Mouse (Mus musculus): ENCODE measurements around the gene Tmem120b. TPM values are rescaled to one million over a fixed set of nuclear protein-coding genes. Genes with fewer than 3 reads are reported as not detected.

The Tmem120b gene
- polyA plus RNA-seq (2016; fragmentation: Nextera tagmentation; extraction: Ambion mirVana) = 10.3 and 10.4 TPM in 2 replicates

DNA sequence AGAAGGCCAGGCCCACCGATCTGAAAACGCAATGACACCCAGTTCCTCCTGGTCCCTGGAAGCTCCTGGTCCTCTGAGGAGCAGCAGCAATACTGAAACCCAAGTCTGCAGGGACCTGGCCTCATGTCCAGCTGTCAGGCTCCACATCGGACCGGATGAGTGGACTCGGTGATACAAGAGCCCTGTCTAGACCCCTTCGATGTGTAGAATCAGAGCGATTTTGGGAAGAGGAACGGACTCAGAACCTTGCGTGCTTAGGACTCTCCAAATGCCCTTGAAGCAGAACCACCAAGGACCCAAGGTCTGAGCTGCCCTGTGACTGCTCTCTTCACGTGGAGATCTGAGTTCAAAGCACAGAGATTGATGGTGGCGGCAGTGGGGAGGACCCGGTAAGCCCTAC lies at the start of gene Tmem120b:
Gene Tmem120b (plus strand): TSS at position 301 of the 400 bp plus-strand sequence.
- WGBS = 88% methylated on average over 12 of the region's 12 CpGs
- Histone ChIP-seq H3K36me3 (no peaks in the 10 kb centered on the region), H3K4me3 (no peak within 1 kb of the TSS), H3K4me1 (no peaks in the 10 kb centered on the region), H3K27ac (replicated peaks) (no peak within 1 kb of the TSS), H3K27me3 (ENCODE audit: low read depth, poor library complexity, severe bottlenecking) (no peaks in the 10 kb centered on the region), H3K9me3 (replicated peaks) (no peaks in the 10 kb centered on the region)
- DNase-seq (ENCODE audit: low spot score) = no peak

DNA sequence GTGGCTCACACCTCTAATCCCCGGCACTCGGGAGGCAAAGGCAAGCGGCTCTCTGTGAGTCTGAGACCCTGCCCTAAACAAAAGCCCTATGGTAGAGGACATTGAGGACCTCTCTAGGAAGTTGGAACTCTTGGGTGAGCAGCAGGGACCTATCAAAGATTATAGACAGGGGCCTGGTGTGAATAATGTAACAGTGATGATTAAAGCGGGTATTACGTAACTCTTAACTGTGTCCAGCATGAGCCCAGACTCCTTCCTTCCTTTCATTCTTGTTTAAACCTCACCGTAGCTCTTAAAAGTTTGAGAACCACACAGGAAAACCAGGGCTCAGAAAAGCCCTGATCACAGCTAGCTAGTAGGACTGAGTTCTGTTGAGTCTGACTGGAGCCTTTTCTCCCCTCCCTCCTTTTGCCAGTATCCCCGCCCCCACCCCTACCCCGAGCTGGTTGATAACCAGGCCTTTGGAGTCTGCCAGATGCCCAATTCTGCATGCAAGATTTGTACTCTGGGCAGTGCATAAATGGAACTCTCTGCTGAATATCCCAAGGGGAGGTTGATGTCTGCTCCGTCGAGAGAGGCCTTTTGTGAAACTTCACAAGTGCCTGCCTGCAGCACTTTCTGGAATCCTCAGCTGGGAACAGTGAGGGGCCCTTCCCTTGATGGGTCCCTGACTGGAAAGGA lies 48.7 kb upstream of the Tmem120b start:
- H3K4me1 ChIP-seq = peaks cover 45% of the 10 kb centered on the region
- peaks cover 9% of the 10 kb centered on the region for H3K27me3 ChIP-seq (ENCODE audit: low read depth, poor library complexity, severe bottlenecking)
- peaks cover 8% of the 10 kb centered on the region; the same call in 1 of the 2 replicates for H3K36me3 ChIP-seq
- 64% methylated on average over 10 of the region's 10 CpGs for WGBS
- no peak for DNase-seq (ENCODE audit: low spot score)
- H3K27ac ChIP-seq (replicated peaks) = peak overlapping the region; percentile 63
- 0 out of 2 replicates have a peak overlapping the region, but pooled peaks have one; percentile 2 for H3K4me3 ChIP-seq
- H3K9me3 ChIP-seq (replicated peaks) = no peaks in the 10 kb centered on the region

DNA sequence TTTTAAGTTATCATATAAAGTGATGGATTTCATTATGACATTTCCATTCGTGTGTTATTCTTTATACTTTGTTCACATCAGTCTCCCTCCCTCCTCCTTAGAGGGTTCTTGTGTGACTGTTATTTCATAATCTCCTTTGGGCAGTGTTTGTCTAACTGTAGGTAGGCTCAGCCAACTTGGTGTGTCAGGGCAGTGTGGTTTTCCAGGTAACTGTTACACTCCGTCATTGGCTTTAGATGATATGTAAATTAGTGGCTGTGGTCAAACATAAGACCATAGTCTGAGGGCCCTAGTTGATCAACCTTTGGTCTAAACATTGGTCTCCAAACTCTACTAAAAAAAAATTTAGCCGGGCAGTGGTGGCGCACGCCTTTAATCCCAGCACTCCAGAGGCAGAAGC lies 47.8 kb upstream of the Tmem120b start:
- no peaks in the 10 kb centered on the region for H3K9me3 ChIP-seq (replicated peaks)
- H3K4me1 ChIP-seq = peaks cover 41% of the 10 kb centered on the region
- no peak for DNase-seq (ENCODE audit: low spot score)
- H3K27ac ChIP-seq (replicated peaks) = no peak overlapping the region
- peaks cover 9% of the 10 kb centered on the region for H3K27me3 ChIP-seq (ENCODE audit: low read depth, poor library complexity, severe bottlenecking)
- 95% methylated on average over 5 of the region's 5 CpGs for WGBS
- no peak overlapping the region for H3K4me3 ChIP-seq
- H3K36me3 ChIP-seq = peaks cover 8% of the 10 kb centered on the region; the same call in 1 of the 2 replicates

DNA sequence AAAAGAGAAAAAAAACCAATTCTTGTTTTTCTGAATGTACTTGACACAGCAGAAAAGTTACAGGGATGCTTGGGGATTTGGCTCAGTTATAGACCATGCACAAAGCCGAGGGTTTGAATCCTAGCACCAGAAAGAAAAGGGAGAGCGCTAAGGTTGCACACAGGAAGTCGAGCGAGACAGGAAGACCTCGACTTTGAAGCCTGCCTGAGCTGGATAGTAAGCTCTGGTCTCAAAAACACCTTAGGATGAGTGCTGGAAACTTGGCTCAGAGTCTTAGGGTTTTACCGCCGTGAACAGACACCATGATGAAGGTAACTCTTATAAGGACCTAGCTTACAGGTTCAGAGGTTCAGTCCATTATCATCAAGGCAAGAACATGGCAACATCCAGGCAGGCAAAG lies 46.8 kb upstream of the Tmem120b start:
- WGBS = 91% methylated on average over 7 of the region's 7 CpGs
- Histone ChIP-seq H3K4me3 (no peak overlapping the region), H3K9me3 (replicated peaks) (no peaks in the 10 kb centered on the region), H3K4me1 (peaks cover 30% of the 10 kb centered on the region), H3K27ac (replicated peaks) (no peak overlapping the region), H3K36me3 (peaks cover 8% of the 10 kb centered on the region; the same call in 1 of the 2 replicates), H3K27me3 (ENCODE audit: low read depth, poor library complexity, severe bottlenecking) (peaks cover 2% of the 10 kb centered on the region)
- DNase-seq (ENCODE audit: low spot score) = no peak

DNA sequence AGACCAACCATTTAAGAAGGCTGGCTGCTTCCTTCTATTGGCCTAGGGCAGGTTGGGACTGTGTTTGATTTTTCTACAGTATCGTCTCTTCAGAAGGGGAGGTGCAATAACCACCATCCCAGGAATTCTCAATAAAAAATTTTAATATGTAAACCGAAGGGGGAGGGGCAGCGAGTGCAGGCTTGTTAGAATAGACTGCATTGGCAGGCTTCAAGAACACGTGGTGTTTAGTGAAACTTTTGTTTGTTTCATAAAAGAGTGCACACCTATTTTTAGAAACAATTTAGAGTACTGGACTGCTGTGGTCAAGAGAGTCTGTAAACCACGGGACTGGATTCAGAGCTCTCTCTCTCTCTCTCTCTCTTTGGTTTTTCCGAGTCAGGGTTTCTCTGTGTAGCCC lies 45.2 kb upstream of the Tmem120b start:
- Histone ChIP-seq H3K27ac (replicated peaks) (no peak overlapping the region), H3K36me3 (peaks cover under 1% of the 10 kb centered on the region; the same call in 1 of the 2 replicates), H3K4me1 (peaks cover 19% of the 10 kb centered on the region), H3K27me3 (ENCODE audit: low read depth, poor library complexity, severe bottlenecking) (no peaks in the 10 kb centered on the region), H3K4me3 (no peak overlapping the region), H3K9me3 (replicated peaks) (no peaks in the 10 kb centered on the region)
- WGBS = 91% methylated on average over 6 of the region's 6 CpGs
- DNase-seq (ENCODE audit: low spot score) = no peak

DNA sequence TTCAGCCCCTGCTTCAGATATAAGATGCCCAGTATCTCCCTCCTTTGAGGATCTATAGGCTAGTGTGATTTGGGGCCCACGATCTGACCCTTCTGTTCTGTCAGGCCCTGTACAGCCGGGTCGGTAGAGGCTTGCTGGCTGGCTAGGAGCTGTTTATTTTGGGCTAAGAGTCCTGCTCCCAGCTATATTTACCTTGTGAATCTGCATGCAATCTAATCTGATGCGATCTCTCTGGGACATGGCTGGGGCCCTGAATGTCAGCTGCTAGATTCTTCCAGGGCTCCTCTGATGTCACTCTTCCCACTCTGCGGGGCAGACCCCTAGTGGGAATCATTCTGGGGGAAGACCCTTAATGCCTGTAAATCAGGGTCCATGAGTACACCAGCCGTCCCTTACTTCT lies 43.9 kb upstream of the Tmem120b start:
- no peaks in the 10 kb centered on the region for H3K27me3 ChIP-seq (ENCODE audit: low read depth, poor library complexity, severe bottlenecking)
- no peak overlapping the region for H3K4me3 ChIP-seq
- no peaks in the 10 kb centered on the region for H3K9me3 ChIP-seq (replicated peaks)
- 87% methylated on average over 6 of the region's 6 CpGs for WGBS
- H3K4me1 ChIP-seq = peaks cover 6% of the 10 kb centered on the region
- DNase-seq (ENCODE audit: low spot score) = no peak
- H3K27ac ChIP-seq (replicated peaks) = no peak overlapping the region
- H3K36me3 ChIP-seq = peaks cover 6% of the 10 kb centered on the region

DNA sequence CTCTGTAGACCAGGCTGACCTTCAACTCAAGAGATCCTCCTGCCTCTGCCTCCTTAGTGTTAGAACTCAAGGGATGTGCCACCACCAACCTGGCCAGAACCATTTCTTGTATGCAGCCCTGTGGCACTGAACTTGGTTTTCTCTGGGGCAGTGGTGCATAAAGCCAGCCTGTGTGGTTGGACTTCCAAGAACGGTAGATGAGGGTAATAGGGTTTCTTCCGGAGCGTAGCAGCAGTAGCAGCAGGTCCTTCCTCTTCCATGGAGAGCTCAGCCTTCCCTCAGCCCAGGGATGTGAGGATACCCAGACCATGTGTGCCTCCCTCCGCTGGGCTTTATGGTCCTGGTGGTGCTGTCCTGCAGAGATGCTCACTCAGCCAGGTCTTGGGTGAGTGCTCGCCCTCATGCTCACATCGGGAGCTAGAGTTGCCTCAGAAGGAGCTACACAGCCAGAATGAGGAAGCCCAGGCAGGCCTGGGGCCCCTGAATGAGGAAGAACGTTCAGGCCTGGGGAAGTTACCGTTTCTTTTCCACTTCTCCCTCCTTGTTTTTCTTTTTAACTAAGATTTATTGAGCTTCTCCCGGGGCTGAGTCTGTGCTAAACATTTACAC lies 43.1 kb upstream of the Tmem120b start:
- WGBS = 91% methylated on average over 9 of the region's 9 CpGs
- H3K4me1 ChIP-seq = no peaks in the 10 kb centered on the region
- no peaks in the 10 kb centered on the region for H3K27me3 ChIP-seq (ENCODE audit: low read depth, poor library complexity, severe bottlenecking)
- DNase-seq (ENCODE audit: low spot score) = no peak
- H3K27ac ChIP-seq (replicated peaks) = no peak overlapping the region
- no peaks in the 10 kb centered on the region for H3K9me3 ChIP-seq (replicated peaks)
- H3K4me3 ChIP-seq = no peak overlapping the region
- H3K36me3 ChIP-seq = peaks cover 14% of the 10 kb centered on the region

DNA sequence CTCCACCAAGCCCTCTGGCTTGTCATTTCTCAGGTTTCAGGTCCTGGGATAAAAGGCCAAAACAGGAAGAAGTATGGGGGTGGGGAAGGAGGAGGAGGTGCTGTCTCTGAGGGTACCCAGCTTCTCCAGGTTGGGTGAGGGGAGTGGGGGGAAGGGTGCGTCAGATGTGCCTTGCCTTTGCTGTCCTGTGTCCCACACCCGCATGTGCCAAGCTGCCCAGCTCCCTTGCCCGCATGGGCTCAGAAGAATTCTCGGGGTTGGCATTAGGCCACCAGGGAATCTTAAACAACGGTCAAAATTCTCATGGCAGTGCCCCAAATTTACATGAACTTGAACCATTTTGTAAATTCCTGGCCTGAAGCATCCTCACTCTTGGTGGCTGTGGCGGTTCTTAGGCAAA lies 41.8 kb upstream of the Tmem120b start:
- H3K4me3 ChIP-seq = no peak overlapping the region
- no peak for DNase-seq (ENCODE audit: low spot score)
- no peak overlapping the region for H3K27ac ChIP-seq (replicated peaks)
- H3K9me3 ChIP-seq (replicated peaks) = peaks cover 3% of the 10 kb centered on the region; the same call in 1 of the 2 replicates
- H3K36me3 ChIP-seq = peaks cover 27% of the 10 kb centered on the region
- H3K4me1 ChIP-seq = no peaks in the 10 kb centered on the region
- WGBS = 67% methylated on average over 6 of the region's 6 CpGs
- H3K27me3 ChIP-seq (ENCODE audit: low read depth, poor library complexity, severe bottlenecking) = no peaks in the 10 kb centered on the region

DNA sequence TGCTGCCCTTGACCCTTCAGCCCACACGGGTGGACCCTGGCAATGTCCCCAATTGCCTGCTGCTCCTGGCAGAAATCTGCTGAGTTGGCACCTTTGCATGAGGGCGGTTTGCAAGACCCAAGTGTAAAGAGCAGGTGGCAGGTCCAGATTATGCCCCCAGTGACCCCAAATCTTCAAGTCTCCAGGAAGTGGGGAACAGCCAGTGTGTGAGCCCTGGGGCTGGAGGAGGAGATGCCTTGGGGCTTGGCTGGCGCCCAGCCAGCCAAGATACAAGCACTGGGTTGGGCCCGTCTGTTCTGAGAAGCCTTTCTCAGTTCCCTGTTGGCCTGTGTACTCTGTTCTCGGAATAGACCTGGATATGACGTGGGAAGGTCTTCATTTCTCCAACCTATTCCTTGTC lies 40.8 kb upstream of the Tmem120b start:
- Histone ChIP-seq H3K27ac (replicated peaks) (no peak overlapping the region), H3K9me3 (replicated peaks) (peaks cover 3% of the 10 kb centered on the region; the same call in 1 of the 2 replicates), H3K4me3 (no peak overlapping the region), H3K27me3 (ENCODE audit: low read depth, poor library complexity, severe bottlenecking) (no peaks in the 10 kb centered on the region), H3K4me1 (no peaks in the 10 kb centered on the region), H3K36me3 (peaks cover 35% of the 10 kb centered on the region)
- 85% methylated on average over 6 of the region's 6 CpGs for WGBS
- no peak for DNase-seq (ENCODE audit: low spot score)

DNA sequence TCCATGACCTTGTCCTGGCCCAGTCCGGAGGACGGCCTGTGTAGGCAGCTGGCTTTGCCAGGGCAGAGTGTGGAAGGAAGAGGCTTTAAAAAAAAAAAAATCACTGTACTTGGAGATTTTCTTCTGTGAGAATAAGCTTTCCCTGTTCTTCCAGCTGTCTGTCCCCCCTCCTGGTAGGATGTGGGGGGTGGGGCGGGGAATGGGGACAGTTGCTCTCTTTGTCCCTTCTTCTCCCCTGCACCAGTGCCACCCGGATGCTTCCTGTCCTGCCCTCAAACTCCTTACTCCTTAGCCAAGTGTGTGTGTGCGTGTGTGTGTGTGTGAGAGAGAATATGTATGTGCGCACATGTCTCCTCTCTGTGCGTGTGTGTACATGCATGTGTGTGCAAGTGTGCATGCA lies 38.5 kb upstream of the Tmem120b start:
- peaks cover 35% of the 10 kb centered on the region for H3K36me3 ChIP-seq
- 93% methylated on average over 7 of the region's 7 CpGs for WGBS
- peaks cover 3% of the 10 kb centered on the region; the same call in 1 of the 2 replicates for H3K9me3 ChIP-seq (replicated peaks)
- H3K27ac ChIP-seq (replicated peaks) = no peak overlapping the region
- no peak overlapping the region for H3K4me3 ChIP-seq
- H3K27me3 ChIP-seq (ENCODE audit: low read depth, poor library complexity, severe bottlenecking) = no peaks in the 10 kb centered on the region
- no peak for DNase-seq (ENCODE audit: low spot score)
- no peaks in the 10 kb centered on the region for H3K4me1 ChIP-seq

DNA sequence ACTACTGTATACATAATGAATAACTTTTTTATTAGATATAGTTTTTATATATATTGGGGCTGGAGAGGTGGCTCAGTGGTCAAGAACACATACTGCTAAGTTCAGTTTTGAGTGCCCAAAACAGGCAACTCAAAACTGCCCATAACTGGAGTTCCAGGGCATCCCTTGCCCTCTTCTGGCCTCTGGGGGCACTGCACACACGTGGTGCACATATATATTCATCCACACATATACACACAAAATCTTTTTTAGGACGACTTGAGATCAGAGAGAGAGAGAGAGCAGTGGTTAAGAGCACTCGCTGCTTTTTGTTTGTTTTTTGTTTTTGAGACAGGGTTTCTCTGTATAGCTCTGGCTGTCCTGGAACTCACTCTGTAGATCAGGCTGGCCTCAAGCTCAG lies 36.9 kb upstream of the Tmem120b start:
- peaks cover 3% of the 10 kb centered on the region; the same call in 1 of the 2 replicates for H3K9me3 ChIP-seq (replicated peaks)
- H3K27me3 ChIP-seq (ENCODE audit: low read depth, poor library complexity, severe bottlenecking) = no peaks in the 10 kb centered on the region
- H3K36me3 ChIP-seq = peaks cover 35% of the 10 kb centered on the region
- WGBS = 88% methylated on average over 3 of the region's 3 CpGs
- no peak for DNase-seq (ENCODE audit: low spot score)
- no peak overlapping the region for H3K4me3 ChIP-seq
- H3K4me1 ChIP-seq = peaks cover 9% of the 10 kb centered on the region; the same call in 1 of the 2 replicates
- no peak overlapping the region for H3K27ac ChIP-seq (replicated peaks)

DNA sequence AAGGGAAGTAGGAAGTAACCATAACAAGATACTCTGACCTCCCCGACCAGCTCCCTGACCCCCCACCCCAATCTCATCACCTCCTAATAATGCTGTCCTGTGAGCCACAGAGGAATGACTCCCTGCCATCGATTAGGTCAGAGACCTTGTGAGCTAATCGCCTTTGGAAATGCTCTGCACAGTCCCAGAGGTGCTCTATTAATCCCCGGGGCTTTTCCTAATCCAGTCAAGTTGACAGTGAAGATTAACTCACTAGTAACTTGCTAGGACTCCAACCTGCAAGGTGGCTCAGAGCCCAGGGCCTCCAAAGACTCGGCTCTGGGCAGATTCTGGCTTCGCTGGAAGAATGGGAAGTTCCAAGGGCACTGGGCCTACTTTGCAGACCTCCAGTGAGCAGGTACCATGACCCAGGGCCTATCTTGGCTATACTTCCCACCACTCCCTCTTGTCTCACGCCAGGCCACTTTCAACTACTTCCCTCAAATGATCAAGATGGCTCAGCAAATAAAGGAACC lies 34.5 kb upstream of the Tmem120b start:
- H3K9me3 ChIP-seq (replicated peaks) = peaks cover 3% of the 10 kb centered on the region; the same call in 1 of the 2 replicates
- H3K4me1 ChIP-seq = peaks cover 9% of the 10 kb centered on the region; the same call in 1 of the 2 replicates
- no peak overlapping the region for H3K27ac ChIP-seq (replicated peaks)
- no peak overlapping the region for H3K4me3 ChIP-seq
- H3K27me3 ChIP-seq (ENCODE audit: low read depth, poor library complexity, severe bottlenecking) = no peaks in the 10 kb centered on the region
- 72% methylated on average over 7 of the region's 7 CpGs for WGBS
- no peak for DNase-seq (ENCODE audit: low spot score)
- peaks cover 34% of the 10 kb centered on the region for H3K36me3 ChIP-seq

DNA sequence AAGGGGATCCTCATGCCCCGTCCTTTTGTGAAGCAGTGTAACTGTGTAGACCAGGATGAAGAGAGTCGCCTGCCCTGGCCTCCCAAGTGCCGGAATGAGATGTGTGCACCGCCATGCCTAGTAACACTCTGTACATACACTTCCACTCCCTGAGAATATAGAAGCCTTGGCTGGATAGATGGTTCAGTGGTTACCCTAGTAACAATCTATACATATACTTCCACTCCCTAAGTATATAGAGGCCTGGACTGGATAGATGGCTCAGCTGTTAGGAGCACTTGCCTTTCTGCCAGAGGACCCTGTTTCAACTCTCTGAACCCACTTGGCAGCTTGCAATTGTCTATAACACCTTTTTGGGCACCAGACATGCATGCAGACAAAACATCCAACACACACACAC lies 33.1 kb upstream of the Tmem120b start:
- 88% methylated on average over 4 of the region's 4 CpGs for WGBS
- H3K4me1 ChIP-seq = peaks cover 20% of the 10 kb centered on the region
- no peak overlapping the region for H3K4me3 ChIP-seq
- no peak for DNase-seq (ENCODE audit: low spot score)
- peaks cover 20% of the 10 kb centered on the region for H3K36me3 ChIP-seq
- no peak overlapping the region for H3K27ac ChIP-seq (replicated peaks)
- peaks cover 3% of the 10 kb centered on the region; the same call in 1 of the 2 replicates for H3K9me3 ChIP-seq (replicated peaks)
- H3K27me3 ChIP-seq (ENCODE audit: low read depth, poor library complexity, severe bottlenecking) = no peaks in the 10 kb centered on the region
